Mouse (Mus musculus): Measurements from ENCODE around the gene Eif4h.

DNA sequence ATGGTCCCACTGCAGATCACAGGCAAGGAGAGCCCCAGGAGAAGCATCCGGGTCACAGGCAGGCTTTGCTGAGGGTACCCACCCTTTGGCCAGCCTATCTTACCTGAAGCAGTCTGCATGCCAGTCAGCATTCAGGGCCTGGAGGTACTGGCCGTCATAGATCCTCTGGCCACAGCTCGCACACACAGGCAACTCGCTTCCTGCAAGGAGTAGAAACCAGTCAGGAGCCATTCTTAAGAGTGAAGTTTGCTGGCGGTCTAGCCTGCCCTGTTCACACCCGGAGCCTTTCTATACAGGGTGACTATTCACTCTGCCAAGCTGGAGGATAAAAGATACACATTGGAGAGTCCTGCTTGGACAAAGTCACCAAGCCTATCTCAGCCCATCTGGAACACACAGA, 47.3 kb upstream of the Eif4h start:
- TF ChIP-seq CTCF (IDR thresholded peaks at IDR 0.05; ENCODE audit: low read depth) = no peak
- no peak for TF ChIP-seq EP300 (IDR thresholded peaks at IDR 0.05; ENCODE audit: low read depth)
